Mouse (Mus musculus): ENCODE measurements around the gene Wfdc1. TPM values are rescaled to one million over a fixed set of nuclear protein-coding genes. Genes with fewer than 3 reads are reported as not detected.

Gene Wfdc1
- polyA plus RNA-seq (2012; rRNA removed), result 1.8 and 3.4 TPM in 2 replicates

DNA sequence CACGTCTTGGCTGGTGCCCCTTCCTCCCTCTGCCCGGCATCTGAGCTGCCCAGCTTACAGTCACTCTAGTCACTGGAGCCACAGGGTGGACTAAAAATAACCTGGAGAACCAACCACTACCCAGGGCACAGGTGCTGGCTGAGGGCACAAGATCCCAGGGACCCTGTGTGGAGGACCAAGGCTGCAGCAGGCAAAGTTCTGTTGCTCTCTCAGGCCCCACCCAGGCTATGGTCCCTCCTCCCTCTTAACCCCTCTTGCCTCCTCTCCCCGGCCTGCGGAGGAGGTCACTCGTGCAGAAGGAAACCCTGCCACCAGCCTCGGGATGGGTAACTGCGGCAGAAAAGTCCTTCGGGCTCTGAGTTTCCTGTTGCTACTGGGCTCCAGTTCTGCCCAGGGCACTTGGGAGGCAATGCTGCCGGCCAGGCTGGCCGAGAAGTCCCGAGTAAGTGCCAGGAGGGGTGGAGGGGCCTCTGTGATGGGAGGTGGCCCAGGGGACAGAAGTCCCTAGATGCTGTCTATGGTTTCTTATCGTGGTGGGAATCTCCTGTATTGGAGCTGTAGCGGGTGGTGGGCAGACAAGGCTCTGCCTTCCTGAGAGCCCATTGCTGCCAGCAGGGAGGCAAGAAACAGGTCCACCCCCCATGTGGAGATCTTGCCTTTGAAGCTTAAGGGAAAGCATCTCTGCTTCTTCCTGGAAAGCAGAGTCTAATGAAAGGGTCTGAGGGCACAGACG lies at the start of gene Wfdc1:
Gene Wfdc1, plus strand, starts transcription at position 147 of the 733 bp plus-strand sequence.

DNA sequence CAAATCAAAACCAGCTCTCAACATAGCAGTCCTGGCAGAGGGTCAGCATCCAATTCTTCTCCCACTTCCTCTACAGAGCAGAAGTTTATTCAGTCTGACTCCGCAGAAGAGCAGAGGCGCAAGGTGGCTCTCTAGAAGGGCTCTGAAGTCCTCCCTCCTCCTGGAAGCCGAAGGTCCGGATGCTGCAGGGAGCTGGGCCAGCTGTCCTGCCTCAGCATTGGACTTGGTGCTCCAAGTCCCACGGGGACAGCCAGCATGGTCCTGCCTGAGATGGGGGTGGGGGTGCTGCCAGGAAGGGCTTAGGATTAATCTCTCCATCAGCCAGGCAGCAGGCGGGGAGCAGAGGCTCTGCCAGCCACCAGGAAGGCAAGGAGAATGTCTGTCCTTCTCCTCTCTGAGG lies 30.8 kb upstream of the Wfdc1 start, which contains the start of gene Kcng4:
Gene Kcng4, minus strand, starts transcription at position 303 of the 400 bp plus-strand sequence.

DNA sequence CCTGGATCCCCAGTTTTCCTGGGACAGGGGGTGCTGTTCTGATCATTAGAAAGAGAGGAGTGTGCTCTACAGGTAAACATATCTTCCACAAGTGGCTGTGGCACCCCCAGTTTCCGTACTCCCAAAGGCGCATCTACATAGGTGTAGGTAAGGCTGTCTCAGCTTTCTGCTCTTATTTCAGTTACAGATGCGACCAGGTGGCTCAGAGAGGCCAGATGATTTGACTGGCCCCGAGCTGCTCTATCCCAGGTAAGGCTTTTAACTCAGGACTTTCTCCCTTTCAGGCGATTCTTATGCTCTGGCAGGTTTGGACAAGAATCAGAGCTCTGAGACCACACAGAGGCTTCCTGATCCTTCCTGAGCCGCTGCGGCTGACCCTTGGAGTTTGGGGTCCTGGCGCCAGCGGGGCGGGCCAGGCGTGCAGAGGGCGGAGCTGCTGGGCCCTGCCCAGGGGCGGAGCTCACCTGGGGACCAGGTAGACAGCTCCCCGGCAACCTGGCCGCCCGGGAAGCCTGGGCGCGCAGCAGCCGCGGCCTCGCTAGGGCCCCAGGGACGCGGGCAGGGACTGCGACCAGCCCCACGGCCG lies 33.5 kb downstream of the Wfdc1 start, which contains the start of gene Atp2c2:
Gene Atp2c2, plus strand, starts transcription at position 461 of the 586 bp plus-strand sequence.

Other genes with a start within 250 kb of the Wfdc1 start
- 0.56 and 0.58 TPM in 2 replicates for gene Osgin1, start 232.2 kb upstream of the Wfdc1 start, polyA plus RNA-seq (2012; rRNA removed)
- 19.5 and 33.9 TPM in 2 replicates for gene Necab2, start 219.6 kb upstream of the Wfdc1 start, polyA plus RNA-seq (2012; rRNA removed)
- 0.53 and 0.80 TPM in 2 replicates for gene Slc38a8, start 164.7 kb upstream of the Wfdc1 start, polyA plus RNA-seq (2012; rRNA removed)
- 75.1 and 110 TPM in 2 replicates for gene Mbtps1, start 107.6 kb upstream of the Wfdc1 start, polyA plus RNA-seq (2012; rRNA removed)
- 34.3 and 35.8 TPM in 2 replicates for gene Hsdl1, start 91.2 kb upstream of the Wfdc1 start, polyA plus RNA-seq (2012; rRNA removed)
- gene Dnaaf1, start 91.1 kb upstream of the Wfdc1 start, polyA plus RNA-seq (2012; rRNA removed), result 0.10 and 0.25 TPM in 2 replicates
- 13.9 and 17.6 TPM in 2 replicates for gene Taf1c, start 61.1 kb upstream of the Wfdc1 start, polyA plus RNA-seq (2012; rRNA removed)
- gene Adad2, start 53.6 kb upstream of the Wfdc1 start, polyA plus RNA-seq (2012; rRNA removed), result 0.23 and 0.25 TPM in 2 replicates
- gene Kcng4, start 30.7 kb upstream of the Wfdc1 start, polyA plus RNA-seq (2012; rRNA removed), result 0.06 and 0.14 TPM in 2 replicates
- 0.72 and 0.75 TPM in 2 replicates for gene Atp2c2, start 33.6 kb downstream of the Wfdc1 start, polyA plus RNA-seq (2012; rRNA removed)
- 11.0 and 11.4 TPM in 2 replicates for gene Tldc1, start 112.1 kb downstream of the Wfdc1 start, polyA plus RNA-seq (2012; rRNA removed)
- gene Cotl1, start 174.2 kb downstream of the Wfdc1 start, polyA plus RNA-seq (2012; rRNA removed), result 140 and 173 TPM in 2 replicates
- 9.6 and 10.1 TPM in 2 replicates for gene Klhl36, start 195.9 kb downstream of the Wfdc1 start, polyA plus RNA-seq (2012; rRNA removed)
- gene Usp10, start 244.0 kb downstream of the Wfdc1 start, polyA plus RNA-seq (2012; rRNA removed), result 97.5 and 142 TPM in 2 replicates
- 27.2 and 33.9 TPM in 2 replicates for gene Gm20388, start 244.5 kb downstream of the Wfdc1 start, polyA plus RNA-seq (2012; rRNA removed)

All from central nervous system, embryonic 11.5 days (tissue).